Mouse (Mus musculus) kidney, adult 2 months (tissue): ENCODE data around the gene Cdon. TPM values are rescaled to one million over a fixed set of nuclear protein-coding genes. Genes with fewer than 3 reads are reported as not detected.

Source experiments
- DNase-seq: peaks from one replicate; pipeline ENCODE4 v3.0.0; 2021
- H3K27ac ChIP-seq: fragments of 200-500 bp; 2 replicates; pipeline ENCODE4 v1.5.1; 2012; ENCODE audit warnings: low read depth, low read length, control low read depth, inconsistent platforms; ENCODE audit not compliant: insufficient read depth
- H3K27me3 ChIP-seq: fragments of 200-500 bp; replicated peaks from 2 replicates; pipeline ENCODE4 v1.6.1; 2012; ENCODE audit warnings: mild to moderate bottlenecking, moderate library complexity, low read length, inconsistent platforms; ENCODE audit not compliant: control insufficient read depth, insufficient read depth
- H3K36me3 ChIP-seq: fragments of 200-500 bp; 2 replicates; pipeline ENCODE4 v1.6.1; 2012; ENCODE audit warnings: mild to moderate bottlenecking, moderate library complexity, low read length, inconsistent platforms; ENCODE audit not compliant: control insufficient read depth, insufficient read depth
- H3K4me1 ChIP-seq: fragments of 200-500 bp; 2 replicates; pipeline ENCODE4 v1.6.1; 2011; ENCODE audit warnings: low read length; ENCODE audit not compliant: control insufficient read depth, insufficient read depth
- H3K4me3 ChIP-seq: fragments of 200-500 bp; 2 replicates; pipeline ENCODE4 v1.5.1; 2011; ENCODE audit warnings: mild to moderate bottlenecking, low read depth, low read length, control low read depth; ENCODE audit not compliant: insufficient read depth
- CTCF ChIP-seq: fragments of 200-500 bp; conservative IDR thresholded peaks from 2 replicates; pipeline ENCODE4 v1.5.1; 2011; ENCODE audit warnings: low read depth, mild to moderate bottlenecking, control low read depth, low read length, moderate library complexity, mixed read lengths; ENCODE audit not compliant: insufficient read depth, insufficient read length
- POLR2A ChIP-seq: fragments of 200-500 bp; IDR thresholded peaks from one replicate; pipeline ENCODE4 v1.6.1; 2011; ENCODE audit warnings: low read depth, low read length, control low read depth
- WGBS: fragments of 180-500 bp; shearing (Covaris S2); methylation state at CpG from one replicate; pipeline ENCODE4 v1.1.7; 2018; 5-methylcytosine and 5-hydroxymethylcytosine counted together
- polyA plus RNA-seq: library from polyadenylated mRNA; depleted of rRNA; stranded (reverse); fragments of >200 nt; gene quantifications from 2 replicates; pipeline ENCODE4 v1.2.3, GENCODE M21; 2012

Cdon gene
- polyA plus RNA-seq, 1 experiment: 4.0 TPM

GRCm38 (mm10) chr9:35435565-35435964 is 14.6 kb downstream of the Cdon start:
- DNase-seq: no peak
- Histone ChIP-seq H3K27me3 (no peaks in the 10 kb centered on the region), H3K4me3 (no peak overlapping the region), H3K36me3 (no peaks in the 10 kb centered on the region), H3K27ac (no peak overlapping the region), H3K4me1 (no peaks in the 10 kb centered on the region)
- TF ChIP-seq CTCF (no peak), POLR2A (no peak)
- 49% methylated on average over 9 of the region's 9 CpGs for WGBS

- H3K36me3 ChIP-seq: no peaks in the 10 kb centered on the region
- 87% methylated on average over 8 of the region's 8 CpGs for WGBS
- no peak for TF ChIP-seq POLR2A
- TF ChIP-seq CTCF: no peak
Measured at GRCm38 (mm10) chr9:35438286-35439061, 17.5 kb downstream of the Cdon start.

GRCm38 (mm10) chr9:35439062-35439442 is 18.1 kb downstream of the Cdon start:
- Histone ChIP-seq H3K27ac (no peak overlapping the region), H3K4me1 (no peaks in the 10 kb centered on the region), H3K27me3 (no peaks in the 10 kb centered on the region), H3K36me3 (no peaks in the 10 kb centered on the region), H3K4me3 (no peak overlapping the region)
- WGBS: 67% methylated on average over 6 of the region's 6 CpGs
- TF ChIP-seq POLR2A (no peak), CTCF (no peak)
- DNase-seq: no peak

More at GRCm38 (mm10) chr9:35438286-35439061, 17.5 kb downstream of the Cdon start:
- Histone ChIP-seq H3K27me3 (no peaks in the 10 kb centered on the region), H3K4me1 (no peaks in the 10 kb centered on the region), H3K27ac (no peak overlapping the region), H3K4me3 (no peak overlapping the region)
- no peak for DNase-seq

- no peak for TF ChIP-seq CTCF
- DNase-seq: no peak
- Histone ChIP-seq H3K4me3 (no peak overlapping the region), H3K27ac (no peak overlapping the region), H3K4me1 (no peaks in the 10 kb centered on the region), H3K36me3 (no peaks in the 10 kb centered on the region), H3K27me3 (no peaks in the 10 kb centered on the region)
Measured at GRCm38 (mm10) chr9:35439754-35440153, 18.8 kb downstream of the Cdon start.

GRCm38 (mm10) chr9:35442476-35442875 is 21.5 kb downstream of the Cdon start:
- no peak for DNase-seq
- Histone ChIP-seq H3K36me3 (no peaks in the 10 kb centered on the region), H3K4me3 (no peak overlapping the region), H3K27ac (no peak overlapping the region), H3K4me1 (no peaks in the 10 kb centered on the region), H3K27me3 (no peaks in the 10 kb centered on the region)
- 87% methylated on average over 5 of the region's 5 CpGs for WGBS
- TF ChIP-seq CTCF: no peak
- no peak for TF ChIP-seq POLR2A

- no peaks in the 10 kb centered on the region for H3K27me3 ChIP-seq
- DNase-seq: no peak
- no peaks in the 10 kb centered on the region for H3K4me1 ChIP-seq
- 84% methylated on average over 13 of the region's 13 CpGs for WGBS
- H3K27ac ChIP-seq: no peak overlapping the region
- no peak overlapping the region for H3K4me3 ChIP-seq
- TF ChIP-seq CTCF (no peak), POLR2A (no peak)
- no peaks in the 10 kb centered on the region for H3K36me3 ChIP-seq
Measured at GRCm38 (mm10) chr9:35443618-35444511, 22.9 kb downstream of the Cdon start.

- Histone ChIP-seq H3K36me3 (no peaks in the 10 kb centered on the region), H3K27me3 (no peaks in the 10 kb centered on the region), H3K27ac (no peak overlapping the region), H3K4me1 (no peaks in the 10 kb centered on the region), H3K4me3 (no peak overlapping the region)
- TF ChIP-seq POLR2A (no peak), CTCF (no peak)
- DNase-seq: no peak
- 75% methylated on average over 8 of the region's 8 CpGs for WGBS
Measured at GRCm38 (mm10) chr9:35444512-35444886, 23.6 kb downstream of the Cdon start.
